Comparison of ENCODE assay signal across 8 mouse cellular contexts in the genomic region with DNA sequence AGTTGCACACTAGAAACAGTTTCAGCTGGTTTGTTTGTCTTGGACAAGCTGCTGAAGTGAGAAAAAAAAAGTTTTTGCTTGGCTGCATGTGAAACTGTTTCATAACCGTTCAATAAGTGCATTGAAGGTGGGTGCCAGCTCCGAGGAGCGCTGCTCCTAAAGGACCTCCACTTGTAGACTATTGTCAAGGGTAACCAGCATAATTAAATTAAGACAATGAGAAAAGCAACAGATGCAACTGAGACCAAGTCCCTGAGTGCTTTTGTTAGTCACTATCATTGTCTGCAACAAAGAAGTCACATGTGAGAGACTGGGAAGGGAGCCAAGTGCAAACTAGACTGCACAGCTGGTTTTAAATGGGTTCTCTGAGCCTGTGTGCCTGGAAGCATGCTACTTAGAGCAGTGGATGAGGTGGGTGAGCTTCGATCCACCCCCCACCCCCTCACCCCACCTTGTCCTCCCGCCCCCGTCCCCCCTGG.
A peak's percentile ranks its signal among the peaks of the same experiment; 100 is the strongest.
DNase-seq lines count a peak whose midpoint lies in the region; ATAC-seq and TF ChIP-seq lines count a peak whose summit lies in the region.

No protein-coding gene starts in this region.

- H3K4me3 ChIP-seq in forebrain, postnatal 0 days (ENCODE audit: low read depth, low read length) = no peak overlapping the region
- H3K4me3 ChIP-seq in layer of hippocampus, adult 2 months = no peak overlapping the region
- H3K4me3 ChIP-seq in thymus, adult 2 months (ENCODE audit: control insufficient read depth, insufficient read depth, low read length) = no peak overlapping the region

- H3K27ac ChIP-seq in forebrain, postnatal 0 days (ENCODE audit: low read depth, low read length) = no peak overlapping the region
- H3K27ac ChIP-seq in layer of hippocampus, adult 2 months = no peak overlapping the region
- H3K27ac ChIP-seq in thymus, adult 2 months (ENCODE audit: control insufficient read depth, insufficient read depth, low read length) = no peak overlapping the region

- intact Hi-C loops in heart, postnatal 36 days (cut with DNase I) = loop anchor here (5.0 kb wide), 1 partner anchor 65 kb away; no protein-coding TSS in a partner anchor

- no peaks in the 10 kb centered on the region for H3K4me1 ChIP-seq in forebrain, postnatal 0 days (ENCODE audit: insufficient read depth)
- H3K4me1 ChIP-seq in thymus, adult 2 months (replicated peaks; ENCODE audit: control insufficient read depth, insufficient read depth, low read length) = no peaks in the 10 kb centered on the region

- no peak for TF ChIP-seq CTCF in forebrain, postnatal 0 days (IDR thresholded peaks at IDR 0.05; ENCODE audit: low read depth)
- no peak for TF ChIP-seq CTCF in layer of hippocampus, adult 2 months (conservative IDR thresholded peaks at IDR 0.05)
- no peak for TF ChIP-seq CTCF in thymus, adult 2 months (IDR thresholded peaks at IDR 0.05; ENCODE audit: borderline replicate concordance, control insufficient read depth, extremely low read depth, insufficient read depth, low read length, poor library complexity)

- no peaks in the 10 kb centered on the region for H3K36me3 ChIP-seq in forebrain, postnatal 0 days (ENCODE audit: insufficient read depth)
- H3K36me3 ChIP-seq in thymus, adult 2 months (ENCODE audit: control insufficient read depth, insufficient read depth, low read length) = no peaks in the 10 kb centered on the region

- H3K27me3 ChIP-seq in forebrain, postnatal 0 days (ENCODE audit: insufficient read depth, low read length) = no peaks in the 10 kb centered on the region
- no peaks in the 10 kb centered on the region for H3K27me3 ChIP-seq in thymus, adult 2 months (ENCODE audit: control insufficient read depth, insufficient read depth, low read length)

- no peak overlapping the region for H3K9ac ChIP-seq in forebrain, postnatal 0 days

- peak; percentile 96 for ATAC-seq in forebrain, postnatal 0 days

- H3K4me2 ChIP-seq in forebrain, postnatal 0 days (ENCODE audit: low read depth) = no peak overlapping the region

- DNase-seq in urinary bladder, postnatal 25 days (ENCODE audit: low spot score) = peak; percentile 9
- DNase-seq in urinary bladder, postnatal 10 days (ENCODE audit: low spot score) = no peak
- peak; percentile 78 for DNase-seq in forebrain, postnatal 0 days
- DNase-seq in heart, postnatal 36 days = peak; percentile 38 to 65
- peak; percentile 67 to 71 for DNase-seq in layer of hippocampus, adult 2 months (ENCODE audit: low spot score in 2 of 2)
- peak; percentile 46 for DNase-seq in lung, postnatal 14 days
- peak; percentile 59 for DNase-seq in skeletal muscle tissue, adult 2 months (ENCODE audit: low read depth, low spot score)
- no peak for DNase-seq in thymus, adult 2 months

- TF ChIP-seq POLR2A in thymus, adult 2 months (IDR thresholded peaks at IDR 0.05; ENCODE audit: control insufficient read depth, extremely low read depth, insufficient read depth, low read length, poor library complexity) = no peak

- 2% methylated on average over 6 of the region's 6 CpGs for WGBS in forebrain, postnatal 0 days
- 69% methylated on average over 6 of the region's 6 CpGs for WGBS in thymus, adult 2 months

- no peaks in the 10 kb centered on the region for H3K9me3 ChIP-seq in forebrain, postnatal 0 days (ENCODE audit: low read length)

Comparison
In these comparisons a context has a peak if more than half of its experiments do, and no peak if none do; other contexts are left out.
1. DNase-seq: peak in urinary bladder, postnatal 25 days (single experiment), forebrain, postnatal 0 days (single experiment), heart, postnatal 36 days (2 of 2), layer of hippocampus, adult 2 months (2 of 2), lung, postnatal 14 days (single experiment) and skeletal muscle tissue, adult 2 months (single experiment); none in urinary bladder, postnatal 10 days (single experiment) and thymus, adult 2 months (single experiment).